Mouse (Mus musculus) midbrain, postnatal 0 days (tissue): ENCODE data around the gene Tlcd1. TPM values are rescaled to one million over a fixed set of nuclear protein-coding genes. Genes with fewer than 3 reads are reported as not detected.

Source experiments
- ATAC-seq: fragments of 200-750 bp; cut with Nextera tagmentation; 2 replicates; pipeline ENCODE4 v1.8.0; 2017; ENCODE audit warnings: moderate number of reproducible peaks, mild to moderate bottlenecking, moderate TSS enrichment, moderate library complexity; ENCODE audit not compliant: low FRiP score
- DNase-seq: peaks from one replicate; pipeline ENCODE4 v3.0.0-alpha.2; 2015; ENCODE audit warnings: low spot score
- H3K27ac ChIP-seq: fragments of 300-500 bp; sonication (generic); 2 replicates; pipeline ENCODE4 v1.5.1; 2014; ENCODE audit warnings: low read depth, mild to moderate bottlenecking, low read length, mixed read lengths
- H3K27me3 ChIP-seq: fragments of 300-500 bp; sonication (generic); 2 replicates; pipeline ENCODE4 v1.6.1; 2014; ENCODE audit warnings: low read length, control low read depth, mixed read lengths; ENCODE audit not compliant: insufficient read depth
- H3K36me3 ChIP-seq: fragments of 300-500 bp; sonication (generic); 2 replicates; pipeline ENCODE4 v1.6.1; 2014; ENCODE audit warnings: low read length, control low read depth, mixed read lengths; ENCODE audit not compliant: insufficient read depth
- H3K4me1 ChIP-seq: fragments of 300-500 bp; sonication (generic); 2 replicates; pipeline ENCODE4 v1.6.1; 2014; ENCODE audit warnings: mild to moderate bottlenecking, control low read depth, antibody characterized with exemption, low read length, mixed read lengths; ENCODE audit not compliant: insufficient read depth
- H3K4me2 ChIP-seq: fragments of 300-500 bp; sonication (generic); 2 replicates; pipeline ENCODE4 v1.6.1; 2014; ENCODE audit warnings: low read depth, mild to moderate bottlenecking, low read length, mixed read lengths; ENCODE audit not compliant: poor library complexity, severe bottlenecking
- H3K4me3 ChIP-seq: fragments of 300-500 bp; sonication (generic); 2 replicates; pipeline ENCODE4 v1.5.1; 2014; ENCODE audit warnings: low read depth, mild to moderate bottlenecking, low read length, moderate library complexity
- H3K9ac ChIP-seq: fragments of 300-500 bp; sonication (generic); replicated peaks from 2 replicates; pipeline ENCODE4 v1.6.1; 2014; ENCODE audit warnings: mild to moderate bottlenecking, low read length, moderate library complexity, mixed read lengths; ENCODE audit not compliant: poor library complexity, severe bottlenecking
- H3K9me3 ChIP-seq: fragments of 300-500 bp; sonication (generic); 2 replicates; pipeline ENCODE4 v1.6.1; 2016; ENCODE audit warnings: low read length, control low read depth
- CTCF ChIP-seq: IDR thresholded peaks from 2 replicates; pipeline ENCODE4 v1.5.1; 2016; ENCODE audit warnings: antibody characterized with exemption, mild to moderate bottlenecking
- WGBS: fragments of 180-500 bp; shearing (Covaris S2); extraction: QIAGEN DNeasy Blood & Tissue Kit; methylation state at CpG from one replicate; pipeline ENCODE4 v1.1.7; 2014; 5-methylcytosine and 5-hydroxymethylcytosine counted together
- polyA plus RNA-seq: library from polyadenylated mRNA; unstranded; fragments of >200 nt; fragmentation: Nextera tagmentation; extraction: Ambion mirVana; gene quantifications from 2 replicates; pipeline ENCODE4 v1.2.1, GENCODE M21; 2015
- total RNA-seq: library from RNA; depleted of rRNA; stranded (reverse); fragments of >200 nt; gene quantifications from 2 replicates; pipeline ENCODE4 v1.2.3, GENCODE M21; 2014

Tlcd1 gene
- total and polyA plus RNA-seq, 2 experiments from 2014 or later: 18.1 to 24.0 TPM

GRCm38 (mm10) chr11:78156156-78156699 lies 20.3 kb upstream of the Tlcd1 start:
- Histone ChIP-seq H3K27me3 (no peaks in the 10 kb centered on the region), H3K4me3 (no peak overlapping the region), H3K9me3 (no peaks in the 10 kb centered on the region), H3K4me2 (no peak overlapping the region), H3K9ac (no peak overlapping the region), H3K4me1 (0 out of 2 replicates have a peak, but pooled peaks cover 5% of the 10 kb centered on the region), H3K36me3 (peaks cover 60% of the 10 kb centered on the region), H3K27ac (no peak overlapping the region)
- ATAC-seq (no peak), DNase-seq (no peak)
- 64% methylated on average over 6 of the region's 6 CpGs for WGBS
- no peak for TF ChIP-seq CTCF

- H3K27ac ChIP-seq: no peak overlapping the region
- no peak overlapping the region for H3K9ac ChIP-seq
- H3K4me1 ChIP-seq: peaks cover 12% of the 10 kb centered on the region
- WGBS: 27% methylated on average over 2 of the region's 2 CpGs
- H3K9me3 ChIP-seq: no peaks in the 10 kb centered on the region
- peak; percentile 67; the same call in 1 of the 2 replicates for ATAC-seq
- H3K36me3 ChIP-seq: peaks cover 55% of the 10 kb centered on the region
- H3K4me2 ChIP-seq: no peak overlapping the region
- H3K4me3 ChIP-seq: no peak overlapping the region
- H3K27me3 ChIP-seq: no peaks in the 10 kb centered on the region
- peak; percentile 99 for TF ChIP-seq CTCF
- peak; percentile 91 for DNase-seq
These were observed 17.4 kb upstream of the Tlcd1 start for GRCm38 (mm10) chr11:78159096-78159495.

- no peak overlapping the region for H3K27ac ChIP-seq
- peaks cover 10% of the 10 kb centered on the region for H3K4me1 ChIP-seq
- no peaks in the 10 kb centered on the region for H3K27me3 ChIP-seq
- no peak overlapping the region for H3K4me3 ChIP-seq
- peaks cover 51% of the 10 kb centered on the region for H3K36me3 ChIP-seq
- TF ChIP-seq CTCF: no peak
- WGBS: 72% methylated on average over 7 of the region's 7 CpGs
- ATAC-seq (no peak), DNase-seq (no peak)
- H3K9me3 ChIP-seq: no peaks in the 10 kb centered on the region
- H3K4me2 ChIP-seq: no peak overlapping the region
- H3K9ac ChIP-seq: no peak overlapping the region
These were observed 17.0 kb upstream of the Tlcd1 start for GRCm38 (mm10) chr11:78159557-78159956.

- peaks cover 9% of the 10 kb centered on the region for H3K4me1 ChIP-seq
These were observed 16.3 kb upstream of the Tlcd1 start for GRCm38 (mm10) chr11:78160171-78160570.

GRCm38 (mm10) chr11:78160675-78161074 lies 15.8 kb upstream of the Tlcd1 start:
- Histone ChIP-seq H3K27me3 (no peaks in the 10 kb centered on the region), H3K4me3 (no peak overlapping the region), H3K4me2 (no peak overlapping the region), H3K27ac (no peak overlapping the region), H3K36me3 (peaks cover 40% of the 10 kb centered on the region), H3K9me3 (no peaks in the 10 kb centered on the region), H3K9ac (no peak overlapping the region), H3K4me1 (peaks cover 9% of the 10 kb centered on the region)
- 93% methylated on average over 3 of the region's 3 CpGs for WGBS
- DNase-seq: no peak
- TF ChIP-seq CTCF: no peak
- ATAC-seq: no peak

More at GRCm38 (mm10) chr11:78160171-78160570, 16.3 kb upstream of the Tlcd1 start:
- H3K9me3 ChIP-seq: no peaks in the 10 kb centered on the region
- H3K9ac ChIP-seq: no peak overlapping the region
- H3K27ac ChIP-seq: no peak overlapping the region
- H3K4me3 ChIP-seq: no peak overlapping the region
- H3K4me2 ChIP-seq: no peak overlapping the region
- H3K27me3 ChIP-seq: no peaks in the 10 kb centered on the region
- no peak for TF ChIP-seq CTCF
- H3K36me3 ChIP-seq: peaks cover 45% of the 10 kb centered on the region
- ATAC-seq: no peak
- WGBS: 91% methylated on average over 18 of the region's 18 CpGs
- DNase-seq: no peak

- TF ChIP-seq CTCF: no peak
- Histone ChIP-seq H3K4me2 (no peak overlapping the region), H3K36me3 (peaks cover 39% of the 10 kb centered on the region), H3K27me3 (no peaks in the 10 kb centered on the region), H3K27ac (peak overlapping the region; percentile 51; the same call in 1 of the 2 replicates), H3K4me1 (peaks cover 14% of the 10 kb centered on the region), H3K9ac (no peak overlapping the region), H3K4me3 (no peak overlapping the region), H3K9me3 (no peaks in the 10 kb centered on the region)
- ATAC-seq (no peak), DNase-seq (no peak)
- WGBS: 88% methylated on average over 14 of the region's 14 CpGs
These were observed 15.3 kb upstream of the Tlcd1 start for GRCm38 (mm10) chr11:78161169-78161568.
